Mouse (Mus musculus) left cerebral cortex, postnatal 36 days (tissue): ENCODE data around the gene Hist1h1a. TPM values are rescaled to one million over a fixed set of nuclear protein-coding genes. Genes with fewer than 3 reads are reported as not detected.

Experiments
- DNase-seq, 2 experiments: peaks; one replicate each; pipeline ENCODE4 v3.0.0; 2021 to 2022; ENCODE audit warnings: low spot score in 2 of 2, mixed read lengths in 1 of 2
- intact Hi-C: fragments of 180-260 bp; cut with DNase I; formaldehyde crosslinking; loops from one replicate; pipeline ENCODE4 v1.15.1; 2025
- microRNA-seq: library from miRNA; unstranded; fragments of <30 nt; microRNA quantifications from one replicate; pipeline ENCODE4 v1.2.0, GENCODE M21; 2022
- total RNA-seq, 2 experiments: library from RNA; stranded (reverse); gene quantifications; 2 replicates each; pipeline ENCODE4 v1.2.3; 2021

The Hist1h1a gene
- total RNA-seq, 2 experiments from 2014 or later = 26.1 to 28.4 TPM

- peak; percentile 17 to 18 for DNase-seq
- intact Hi-C loops = loop anchor here (5.0 kb wide), 1 partner anchor 505 kb away; no protein-coding TSS in a partner anchor
Measured at GRCm38 (mm10) chr13:23792520-23792919, 29.1 kb downstream of the Hist1h1a start.

DNA sequence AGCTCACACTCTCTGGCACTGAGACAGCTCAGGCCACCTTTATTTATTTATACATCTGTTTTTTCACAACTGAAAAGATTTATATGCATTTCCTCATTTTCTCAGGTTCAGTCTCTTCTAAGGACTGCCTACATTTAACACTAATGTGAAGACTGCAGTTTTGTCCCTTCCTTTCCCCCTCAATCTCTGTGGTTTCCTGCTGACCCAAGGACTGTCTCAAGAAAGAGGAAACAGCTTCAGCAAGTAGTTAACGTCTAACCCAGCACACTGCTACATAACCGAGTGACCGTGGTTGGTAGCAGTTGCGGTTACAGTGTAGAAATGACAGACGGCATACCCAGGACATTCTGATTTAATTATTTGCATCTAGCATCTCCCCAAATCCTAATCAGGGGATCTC, 35.9 kb downstream of the Hist1h1a start:
- DNase-seq = no peak
- intact Hi-C loops = no loop called here

- intact Hi-C loops = no loop called here
- no peak for DNase-seq
Measured at GRCm38 (mm10) chr13:23804532-23804931, 41.1 kb downstream of the Hist1h1a start.

GRCm38 (mm10) chr13:23806422-23807052, 43.1 kb downstream of the Hist1h1a start, which contains the start of gene Slc17a2:
Slc17a2 (plus strand) TSS chr13:23806993.
- intact Hi-C loops = no loop called here
- no peak for DNase-seq

Small RNAs within 50 kb of the gene (microRNA-seq; reads per million reads assigned to microRNA genes)
- gene Gm44314 (not detected), gene Gm44484 (not detected)

Other genes with a start within 250 kb of the Hist1h1a start
- 100 to 1,000 TPM; 319 to 326 TPM for gene Hist1h4h, start 232.6 kb upstream of the Hist1h1a start, total RNA-seq
- gene Hist1h2af, start 229.8 kb upstream of the Hist1h1a start, total RNA-seq = 1 to 10 TPM; 6.2 to 7.0 TPM
- 1 to 10 TPM; 3.6 to 4.6 TPM for gene Hist1h3g, start 228.2 kb upstream of the Hist1h1a start, total RNA-seq
- gene Hist1h2bh, start 220.3 kb upstream of the Hist1h1a start, total RNA-seq = 1 to 10 TPM in 1 of 2 experiments, under 1 TPM in 1; 0.79 to 1.2 TPM
- gene Hist1h3f, start 219.6 kb upstream of the Hist1h1a start, total RNA-seq = 10 to 100 TPM; 17.9 to 18.2 TPM
- gene Hist1h4f, start 212.0 kb upstream of the Hist1h1a start, total RNA-seq = 100 to 1,000 TPM; 173 to 184 TPM
- gene Hist1h1d, start 210.4 kb upstream of the Hist1h1a start, total RNA-seq = 1 to 10 TPM; 4.7 to 6.5 TPM
- 10 to 100 TPM; 46.6 to 51.6 TPM for gene Hist1h3e, start 201.3 kb upstream of the Hist1h1a start, total RNA-seq
- 1 to 10 TPM; 6.2 to 7.8 TPM for gene Hist1h2ae, start 192.4 kb upstream of the Hist1h1a start, total RNA-seq
- 10 to 100 TPM; 86.3 to 99.7 TPM for gene Hist1h2bg, start 192.3 kb upstream of the Hist1h1a start, total RNA-seq
- gene Hist1h2bf, start 189.5 kb upstream of the Hist1h1a start, total RNA-seq = 10 to 100 TPM; 20.6 to 28.9 TPM
- gene Hist1h2ad, start 189.3 kb upstream of the Hist1h1a start, total RNA-seq = 1 to 10 TPM; 3.1 to 8.2 TPM
- 10 to 100 TPM in 1 of 2 experiments, 1 to 10 TPM in 1; 7.7 to 10.8 TPM for gene Hist1h3d, start 187.9 kb upstream of the Hist1h1a start, total RNA-seq
- 100 to 1,000 TPM; 160 to 166 TPM for gene Hist1h4d, start 182.1 kb upstream of the Hist1h1a start, total RNA-seq
- gene Hist1h2be, start 142.5 kb upstream of the Hist1h1a start, total RNA-seq = 1 to 10 TPM; 7.0 to 7.4 TPM
- 10 to 100 TPM; 70.8 to 73.2 TPM for gene Hist1h1e, start 141.1 kb upstream of the Hist1h1a start, total RNA-seq
- gene Hist1h2ac, start 79.7 kb upstream of the Hist1h1a start, total RNA-seq = 1 to 10 TPM; 2.5 to 2.9 TPM
- gene Hist1h2bc, start 79.5 kb upstream of the Hist1h1a start, total RNA-seq = 10 to 100 TPM; 32.1 to 33.8 TPM
- not detected for gene Hist1h1t, start 67.9 kb upstream of the Hist1h1a start, total RNA-seq
- 100 to 1,000 TPM; 107 to 117 TPM for gene Hist1h4c, start 65.2 kb upstream of the Hist1h1a start, total RNA-seq
- 1 to 10 TPM; 2.4 to 3.7 TPM for gene Hfe, start 52.8 kb upstream of the Hist1h1a start, total RNA-seq
- gene Hist1h1c, start 24.9 kb upstream of the Hist1h1a start, total RNA-seq = 10 to 100 TPM; 68.2 to 74.7 TPM
- gene Hist1h3c, start 18.1 kb upstream of the Hist1h1a start, total RNA-seq = 1 to 10 TPM; 1.9 to 2.6 TPM
- gene Hist1h2bb, start 16.9 kb upstream of the Hist1h1a start, total RNA-seq = 10 to 100 TPM; 17.9 to 19.8 TPM
- 10 to 100 TPM; 28.3 to 44.5 TPM for gene Hist1h2ab, start 12.5 kb upstream of the Hist1h1a start, total RNA-seq
- gene Hist1h3b, start 11.4 kb upstream of the Hist1h1a start, total RNA-seq = 10 to 100 TPM in 1 of 2 experiments, 1 to 10 TPM in 1; 9.7 to 14.5 TPM
- 10 to 100 TPM; 87.5 to 90.3 TPM for gene Hist1h4b, start 6.7 kb upstream of the Hist1h1a start, total RNA-seq
- gene Hist1h4a, start 2.4 kb upstream of the Hist1h1a start, total RNA-seq = 10 to 100 TPM; 62.2 to 71.7 TPM
- 10 to 100 TPM; 41.3 to 42.8 TPM for gene Hist1h3a, start 1.3 kb upstream of the Hist1h1a start, total RNA-seq
- gene Trim38, start 6.2 kb downstream of the Hist1h1a start, total RNA-seq = not detected
- not detected for gene Slc17a2, start 43.3 kb downstream of the Hist1h1a start, total RNA-seq
- gene Slc17a3, start 75.8 kb downstream of the Hist1h1a start, total RNA-seq = not detected
- gene Slc17a1, start 104.1 kb downstream of the Hist1h1a start, total RNA-seq = not detected
- not detected for gene Slc17a4, start 151.3 kb downstream of the Hist1h1a start, total RNA-seq
- not detected for gene Hist1h2ba, start 170.5 kb downstream of the Hist1h1a start, total RNA-seq
- gene Hist1h2aa, start 170.8 kb downstream of the Hist1h1a start, total RNA-seq = not detected
- gene Scgn, start 227.5 kb downstream of the Hist1h1a start, total RNA-seq = 1 to 10 TPM in 1 of 2 experiments, not detected in 1; 1.0 TPM